Mouse (Mus musculus) embryonic stem cell, embryonic (primary cell): ENCODE results near the gene Ttc26.

Experiments
- CTCF ChIA-PET, 4 experiments: fragments of 300-600 bp in 2 of 4; fragments of 350-600 bp in 2 of 4; sonication (Branson Sonifier 250); formaldehyde crosslinking; loops; one replicate each; lab custom pipeline; 2022; ENCODE audit warnings: inconsistent platforms in 2 of 4; lab: Charles Lee
- POLR2A ChIA-PET, 4 experiments: fragments of 300-600 bp in 2 of 4; fragments of 350-600 bp in 2 of 4; sonication (Branson Sonifier 250); formaldehyde crosslinking; loops; one replicate each; lab custom pipeline; 2022; ENCODE audit warnings: antibody characterized with exemption in 4 of 4, inconsistent platforms in 1 of 4; lab: Charles Lee

Ttc26 gene

GRCm38 (mm10) chr6:38381129-38381771, at the start of gene Ttc26:
Gene Ttc26 (plus strand): TSS chr6:38381469.
- CTCF ChIA-PET: interaction anchor here in 3 of 4 experiments (0.5 to 1.5 kb wide), 10 partner anchors 9 to 884 kb away, joined by 3 to 10 read pairs (median 4); partner anchors contain the start of gene Fmc1 (in 1 of the 3)
- POLR2A ChIA-PET: interaction anchor here (0.5 to 4.9 kb wide), 58 partner anchors 8 to 1067 kb away, joined by 3 to 32 read pairs (median 5); partner anchors contain the start of genes Fmc1 (in 3 of the 4), Luc7l2 (in 3 of the 4), Ubn2 (in 2 of the 4) and Creb3l2 (in 1 of the 4)

GRCm38 (mm10) chr6:38335264-38335663, 46.0 kb upstream of the Ttc26 start:
- ChIA-PET CTCF (interaction anchor here in 3 of 4 experiments (0.5 to 1.1 kb wide), 5 partner anchors 21 to 934 kb away, joined by 3 to 4 read pairs (median 3); no protein-coding TSS in a partner anchor), POLR2A (interaction anchor here in 3 of 4 experiments (0.5 to 4.3 kb wide), 14 partner anchors 8 to 731 kb away, joined by 3 to 41 read pairs (median 3); partner anchors contain the start of genes Ttc26 (in 1 of the 3), Zc3hav1 (in 1 of the 3) and Zc3hav1l (in 1 of the 3))

- CTCF ChIA-PET: no interaction called here
Observed at GRCm38 (mm10) chr6:38337166-38337705, 44.0 kb upstream of the Ttc26 start.

GRCm38 (mm10) chr6:38337951-38338350, 43.3 kb upstream of the Ttc26 start:
- ChIA-PET POLR2A (interaction anchor here in 2 of 4 experiments (0.8 to 2.7 kb wide), 10 partner anchors 9 to 43 kb away, joined by 3 to 13 read pairs (median 4); partner anchors contain the start of genes Ttc26 (in 1 of the 2), Zc3hav1 (in 1 of the 2) and Zc3hav1l (in 1 of the 2)), CTCF (interaction anchor here in 1 of 4 experiments (1.0 kb wide), 1 partner anchor 39 kb away, joined by 3 read pairs; the partner anchor contains the start of gene Zc3hav1l)

More at GRCm38 (mm10) chr6:38337166-38337705, 44.0 kb upstream of the Ttc26 start:
- POLR2A ChIA-PET: interaction anchor here in 2 of 4 experiments (0.8 to 2.7 kb wide), 5 partner anchors 9 to 42 kb away, joined by 3 to 13 read pairs (median 3); partner anchors contain the start of gene Zc3hav1 (in 1 of the 2)

- ChIA-PET POLR2A (interaction anchor here in 2 of 4 experiments (0.8 to 2.7 kb wide), 12 partner anchors 10 to 42 kb away, joined by 3 to 13 read pairs (median 4); partner anchors contain the start of genes Ttc26 (in 1 of the 2), Zc3hav1 (in 1 of the 2) and Zc3hav1l (in 1 of the 2)), CTCF (interaction anchor here in 1 of 4 experiments (1.0 to 1.1 kb wide), 2 partner anchors 25 to 40 kb away, joined by 3 to 7 read pairs; partner anchors contain the start of gene Zc3hav1l)
Observed at GRCm38 (mm10) chr6:38339078-38339477, 42.2 kb upstream of the Ttc26 start.

GRCm38 (mm10) chr6:38341751-38342665, 39.3 kb upstream of the Ttc26 start:
- ChIA-PET POLR2A (interaction anchor here in 2 of 4 experiments (0.6 to 8.0 kb wide), 19 partner anchors 8 to 172 kb away, joined by 3 to 101 read pairs (median 4); partner anchors contain the start of genes Ttc26 (in 2 of the 2) and Zc3hav1 (in 2 of the 2)), CTCF (interaction anchor here in 2 of 4 experiments (0.6 to 1.2 kb wide), 3 partner anchors 9 to 108 kb away, joined by 3 read pairs; partner anchors contain the start of gene Zc3hav1 (in 1 of the 2))

- POLR2A ChIA-PET: interaction anchor here in 2 of 4 experiments (0.6 to 8.0 kb wide), 16 partner anchors 7 to 52 kb away, joined by 3 to 101 read pairs (median 5); partner anchors contain the start of genes Ttc26 (in 2 of the 2) and Zc3hav1 (in 2 of the 2)
Observed at GRCm38 (mm10) chr6:38342666-38342992, 38.6 kb upstream of the Ttc26 start.

GRCm38 (mm10) chr6:38343581-38343980, 37.7 kb upstream of the Ttc26 start:
- CTCF ChIA-PET: interaction anchor here (0.5 to 1.3 kb wide), 4 partner anchors 9 to 170 kb away, joined by 3 to 12 read pairs (median 4); partner anchors contain the start of gene Zc3hav1 (in 1 of the 4)

More at GRCm38 (mm10) chr6:38342666-38342992, 38.6 kb upstream of the Ttc26 start:
- CTCF ChIA-PET: interaction anchor here in 1 of 4 experiments (1.2 kb wide), 1 partner anchor 12 kb away, joined by 3 read pairs; the partner anchor contains the start of gene Zc3hav1

GRCm38 (mm10) chr6:38344006-38344670, 37.1 kb upstream of the Ttc26 start:
- CTCF ChIA-PET: interaction anchor here in 2 of 4 experiments (0.6 to 1.3 kb wide), 3 partner anchors 8 to 16 kb away, joined by 3 to 5 read pairs (median 3); no protein-coding TSS in a partner anchor
- POLR2A ChIA-PET: interaction anchor here in 2 of 4 experiments (0.5 to 8.0 kb wide), 17 partner anchors 9 to 233 kb away, joined by 3 to 101 read pairs (median 4); partner anchors contain the start of genes Ttc26 (in 2 of the 2) and Zc3hav1 (in 2 of the 2)

More at GRCm38 (mm10) chr6:38343581-38343980, 37.7 kb upstream of the Ttc26 start:
- POLR2A ChIA-PET: interaction anchor here in 2 of 4 experiments (1.0 to 8.0 kb wide), 15 partner anchors 8 to 45 kb away, joined by 3 to 101 read pairs (median 7); partner anchors contain the start of genes Ttc26 (in 2 of the 2) and Zc3hav1 (in 2 of the 2)

GRCm38 (mm10) chr6:38345796-38346195, 35.5 kb upstream of the Ttc26 start:
- POLR2A ChIA-PET: interaction anchor here in 3 of 4 experiments (0.6 to 8.0 kb wide), 24 partner anchors 8 to 610 kb away, joined by 3 to 101 read pairs (median 6); partner anchors contain the start of genes Ttc26 (in 2 of the 3), Zc3hav1 (in 2 of the 3), Fmc1 (in 1 of the 3) and Zc3hav1l (in 1 of the 3)

GRCm38 (mm10) chr6:38347875-38348274, 33.4 kb upstream of the Ttc26 start:
- ChIA-PET POLR2A (interaction anchor here in 3 of 4 experiments (0.6 to 8.0 kb wide), 15 partner anchors 7 to 744 kb away, joined by 3 to 101 read pairs (median 4); partner anchors contain the start of genes Luc7l2 (in 1 of the 3), Ttc26 (in 1 of the 3) and Zc3hav1 (in 1 of the 3)), CTCF (interaction anchor here in 2 of 4 experiments (0.6 kb wide), 2 partner anchors 21 to 94 kb away, joined by 3 to 11 read pairs; no protein-coding TSS in a partner anchor)

More at GRCm38 (mm10) chr6:38345796-38346195, 35.5 kb upstream of the Ttc26 start:
- CTCF ChIA-PET: interaction anchor here in 3 of 4 experiments (0.6 to 1.5 kb wide), 5 partner anchors 13 to 435 kb away, joined by 3 to 4 read pairs (median 3); partner anchors contain the start of gene Ttc26 (in 1 of the 3)

- POLR2A ChIA-PET: interaction anchor here in 2 of 4 experiments (0.7 to 2.8 kb wide), 10 partner anchors 10 to 44 kb away, joined by 3 to 13 read pairs (median 4); no protein-coding TSS in a partner anchor
- CTCF ChIA-PET: no interaction called here
Observed at GRCm38 (mm10) chr6:38348811-38349453, 32.3 kb upstream of the Ttc26 start.

GRCm38 (mm10) chr6:38349806-38350205, 31.5 kb upstream of the Ttc26 start:
- ChIA-PET CTCF (interaction anchor here in 1 of 4 experiments (0.6 kb wide), 1 partner anchor 57 kb away, joined by 3 read pairs; no protein-coding TSS in a partner anchor), POLR2A (interaction anchor here in 2 of 4 experiments (0.7 to 2.8 kb wide), 9 partner anchors 11 to 43 kb away, joined by 3 to 13 read pairs (median 5); partner anchors contain the start of gene Ttc26 (in 1 of the 2))

- ChIA-PET POLR2A (interaction anchor here in 2 of 4 experiments (0.5 to 7.5 kb wide), 9 partner anchors 7 to 684 kb away, joined by 3 to 101 read pairs (median 4); no protein-coding TSS in a partner anchor), CTCF (interaction anchor here in 2 of 4 experiments (0.5 to 1.1 kb wide), 3 partner anchors 8 to 344 kb away, joined by 3 to 6 read pairs (median 4); no protein-coding TSS in a partner anchor)
Observed at GRCm38 (mm10) chr6:38351930-38352329, 29.3 kb upstream of the Ttc26 start.
